Mouse (Mus musculus) G1E (cell line): ENCODE measurements around the gene Gabarapl2.

Source experiments
- CTCF ChIP-seq: IDR thresholded peaks from 2 replicates; pipeline ENCODE4 v1.5.1; 2012; ENCODE audit warnings: low read depth, low read length, inconsistent platforms, mixed read lengths
- GATA1 ChIP-seq: IDR thresholded peaks from 2 replicates; pipeline ENCODE4 v1.6.1; 2012; ENCODE audit warnings: borderline replicate concordance, low read length, inconsistent platforms, mixed read lengths
- POLR2AphosphoS5 ChIP-seq: IDR thresholded peaks from 2 replicates; pipeline ENCODE4 v1.6.1; 2012; ENCODE audit warnings: low read depth, low read length, inconsistent platforms; ENCODE audit not compliant: insufficient replicate concordance
- TAL1 ChIP-seq: conservative IDR thresholded peaks from 2 replicates; pipeline ENCODE4 v1.6.1; 2012; ENCODE audit warnings: low read depth, low read length, inconsistent platforms, mixed read lengths

DNA sequence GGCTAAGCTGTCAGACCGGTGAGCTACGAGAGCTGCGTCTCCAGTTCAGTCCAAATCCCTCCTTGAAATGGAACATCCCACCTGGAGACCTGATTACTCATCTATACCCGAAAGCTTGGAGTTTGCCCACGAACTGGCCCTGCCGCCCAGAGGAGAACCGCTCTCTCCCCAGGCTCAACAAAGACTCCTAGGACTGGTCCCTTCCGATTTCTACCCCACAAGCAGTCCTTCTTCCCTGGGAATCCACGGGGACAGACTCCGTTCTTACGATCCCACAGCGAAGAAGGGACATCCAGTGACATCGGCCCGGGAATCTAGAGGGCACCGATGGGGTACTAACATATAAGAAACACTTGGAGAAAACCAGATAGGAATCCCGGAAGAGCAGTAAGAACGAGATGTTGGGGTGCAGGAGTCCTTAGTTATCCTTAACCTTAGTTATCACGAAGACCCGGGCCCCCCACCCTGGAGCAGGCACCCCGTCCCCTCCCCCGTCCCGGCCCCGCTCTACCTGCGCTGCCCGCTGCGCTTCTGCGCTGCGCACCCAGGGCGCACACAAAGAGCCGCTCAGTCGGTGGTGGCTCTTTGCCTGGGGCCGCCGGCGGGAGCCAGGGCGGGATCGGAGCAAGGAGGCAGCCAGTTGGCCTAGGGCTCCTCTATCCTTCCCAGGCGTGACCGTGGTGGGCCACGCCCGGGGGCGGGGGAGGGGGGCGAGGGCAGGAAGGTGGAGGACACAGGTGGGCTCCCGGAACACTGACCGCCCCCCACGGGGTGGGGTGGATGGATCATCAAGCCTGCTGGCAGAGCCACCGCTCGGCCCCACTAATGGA, 30.7 kb upstream of the Gabarapl2 start, which contains the start of gene Chst5:
- TF ChIP-seq CTCF (no peak), GATA1 (no peak), POLR2AphosphoS5 (no peak), TAL1 (no peak)
